Mouse (Mus musculus): Measurements from ENCODE around the gene Lpo.

- TF ChIP-seq CTCF (IDR thresholded peaks at IDR 0.05; ENCODE audit: low read depth), result no peak
- no peak for TF ChIP-seq EP300 (IDR thresholded peaks at IDR 0.05; ENCODE audit: low read depth)
These were observed 13.3 kb upstream of the Lpo start for GRCm38 (mm10) chr11:87841436-87841835.
